Mouse (Mus musculus): Measurements from ENCODE around the gene Tcf21. TPM values are rescaled to one million over a fixed set of nuclear protein-coding genes. Genes with fewer than 3 reads are reported as not detected.

The Tcf21 gene
- polyA plus RNA-seq, 1 experiment from 2014 or later: 211 TPM

- Histone ChIP-seq H3K4me1 (peaks cover 8% of the 10 kb centered on the region), H3K9ac (no peak overlapping the region), H3K27ac (peak overlapping the region; percentile 85), H3K9me3 (no peaks in the 10 kb centered on the region), H3K4me3 (replicated peaks) (peak overlapping the region; percentile 42), H3K27me3 (replicated peaks) (0 out of 2 replicates have a peak, but pooled peaks cover 7% of the 10 kb centered on the region), H3K36me3 (no peaks in the 10 kb centered on the region), H3K4me2 (peak overlapping the region; percentile 55)
- no peak for ATAC-seq (ENCODE audit: insufficient read depth, low FRiP score, low read depth)
- WGBS: 6% methylated on average over 2 of the region's 2 CpGs
These were observed 5.2 kb downstream of the Tcf21 start for GRCm38 (mm10) chr10:22814771-22815170.

DNA sequence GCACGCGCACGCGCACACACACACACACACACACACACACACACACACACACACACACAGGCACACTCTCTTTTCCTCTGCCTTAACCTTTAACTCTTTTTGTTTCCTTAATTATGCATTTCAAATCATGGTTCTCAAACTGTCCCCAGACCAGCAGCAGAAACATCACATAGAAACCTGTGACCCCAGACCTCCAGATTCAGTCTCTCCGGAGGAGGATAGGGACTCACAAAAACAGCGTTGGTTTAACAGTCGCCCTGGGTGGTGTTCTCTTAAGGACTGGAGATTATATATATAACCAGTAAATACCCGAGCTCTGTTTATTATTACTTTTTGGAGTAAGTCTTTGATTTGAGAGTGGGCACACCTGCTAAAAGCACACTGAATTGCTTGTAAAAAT, 5.7 kb downstream of the Tcf21 start:
- peak overlapping the region; percentile 85; the same call in 1 of the 2 replicates for H3K27ac ChIP-seq
- peak overlapping the region; percentile 55; the same call in 1 of the 2 replicates for H3K4me2 ChIP-seq
- no peaks in the 10 kb centered on the region for H3K9me3 ChIP-seq
- H3K4me3 ChIP-seq (replicated peaks): 0 out of 2 replicates have a peak overlapping the region, but pooled peaks have one; percentile 42
- peaks cover 8% of the 10 kb centered on the region for H3K4me1 ChIP-seq
- H3K36me3 ChIP-seq: no peaks in the 10 kb centered on the region
- H3K9ac ChIP-seq: no peak overlapping the region
- ATAC-seq (ENCODE audit: insufficient read depth, low FRiP score, low read depth): no peak
- H3K27me3 ChIP-seq (replicated peaks): 0 out of 2 replicates have a peak, but pooled peaks cover 4% of the 10 kb centered on the region
- WGBS: 3% methylated on average over 4 of the region's 8 CpGs

GRCm38 (mm10) chr10:22813317-22813960, 6.5 kb downstream of the Tcf21 start:
- H3K27me3 ChIP-seq (replicated peaks): 0 out of 2 replicates have a peak, but pooled peaks cover 4% of the 10 kb centered on the region
- peak overlapping the region; percentile 85; the same call in 1 of the 2 replicates for H3K27ac ChIP-seq
- H3K9me3 ChIP-seq: no peaks in the 10 kb centered on the region
- ATAC-seq (ENCODE audit: insufficient read depth, low FRiP score, low read depth): peak; percentile 33; the same call in 1 of the 2 replicates
- H3K9ac ChIP-seq: no peak overlapping the region
- peak overlapping the region; percentile 55 for H3K4me2 ChIP-seq
- WGBS: under 1% methylated on average over 17 of the region's 18 CpGs
- H3K4me1 ChIP-seq: peaks cover 8% of the 10 kb centered on the region
- no peaks in the 10 kb centered on the region for H3K36me3 ChIP-seq
- H3K4me3 ChIP-seq (replicated peaks): peak overlapping the region; percentile 23; the same call in 1 of the 2 replicates

- H3K9me3 ChIP-seq: no peaks in the 10 kb centered on the region
- 0 out of 2 replicates have a peak, but pooled peaks cover 4% of the 10 kb centered on the region for H3K27me3 ChIP-seq (replicated peaks)
- no peak for ATAC-seq (ENCODE audit: insufficient read depth, low FRiP score, low read depth)
- H3K4me3 ChIP-seq (replicated peaks): no peak overlapping the region
- 0 out of 2 replicates have a peak overlapping the region, but pooled peaks have one; percentile 28 for H3K4me2 ChIP-seq
- peaks cover 8% of the 10 kb centered on the region for H3K4me1 ChIP-seq
- 37% methylated on average over 12 of the region's 12 CpGs for WGBS
- H3K9ac ChIP-seq: no peak overlapping the region
- no peak overlapping the region for H3K27ac ChIP-seq
- H3K36me3 ChIP-seq: no peaks in the 10 kb centered on the region
These were observed 8.1 kb downstream of the Tcf21 start for GRCm38 (mm10) chr10:22811921-22812320.

GRCm38 (mm10) chr10:22782684-22783083, 37.3 kb downstream of the Tcf21 start:
- Histone ChIP-seq H3K4me1 (peaks cover 5% of the 10 kb centered on the region; the same call in 1 of the 2 replicates), H3K4me3 (replicated peaks) (no peak overlapping the region), H3K9ac (no peak overlapping the region), H3K9me3 (no peaks in the 10 kb centered on the region), H3K27ac (no peak overlapping the region), H3K27me3 (replicated peaks) (no peaks in the 10 kb centered on the region), H3K4me2 (no peak overlapping the region), H3K36me3 (no peaks in the 10 kb centered on the region)
- no peak for ATAC-seq (ENCODE audit: insufficient read depth, low FRiP score, low read depth)
- WGBS: 58% methylated on average over 3 of the region's 3 CpGs

DNA sequence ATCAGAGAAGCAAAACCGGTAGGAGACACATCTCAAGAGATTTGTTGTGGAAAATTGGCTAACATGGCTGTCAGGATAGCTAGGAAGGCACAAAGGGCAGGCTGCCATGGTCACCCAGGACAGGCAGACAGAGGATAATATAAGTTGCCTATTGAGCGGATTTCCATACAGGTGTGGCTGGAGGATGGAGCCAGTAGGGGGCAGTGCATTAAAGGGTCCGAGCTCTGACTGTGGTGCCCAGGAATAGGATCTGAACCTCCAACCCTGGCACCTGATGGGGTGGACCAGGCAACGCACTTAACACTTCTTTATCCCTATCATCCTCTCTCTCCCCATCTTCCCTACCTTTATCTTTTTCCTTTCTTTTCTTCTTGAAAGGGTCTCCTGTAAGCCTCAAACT, 38.5 kb downstream of the Tcf21 start:
- Histone ChIP-seq H3K27me3 (replicated peaks) (no peaks in the 10 kb centered on the region), H3K4me1 (peaks cover 5% of the 10 kb centered on the region; the same call in 1 of the 2 replicates), H3K9me3 (no peaks in the 10 kb centered on the region), H3K4me3 (replicated peaks) (no peak overlapping the region), H3K9ac (no peak overlapping the region), H3K4me2 (no peak overlapping the region), H3K36me3 (no peaks in the 10 kb centered on the region), H3K27ac (no peak overlapping the region)
- ATAC-seq (ENCODE audit: insufficient read depth, low FRiP score, low read depth): no peak
- 48% methylated on average over 4 of the region's 4 CpGs for WGBS

- ATAC-seq (ENCODE audit: insufficient read depth, low FRiP score, low read depth): no peak
These were observed 42.0 kb downstream of the Tcf21 start for GRCm38 (mm10) chr10:22777939-22778338.

GRCm38 (mm10) chr10:22776007-22776698, 43.8 kb downstream of the Tcf21 start:
- H3K27me3 ChIP-seq (replicated peaks): no peaks in the 10 kb centered on the region
- H3K4me1 ChIP-seq: peaks cover 8% of the 10 kb centered on the region; the same call in 1 of the 2 replicates
- H3K27ac ChIP-seq: no peak overlapping the region
- no peaks in the 10 kb centered on the region for H3K9me3 ChIP-seq
- H3K4me3 ChIP-seq (replicated peaks): no peak overlapping the region
- no peaks in the 10 kb centered on the region for H3K36me3 ChIP-seq
- H3K9ac ChIP-seq: no peak overlapping the region
- 15% methylated on average over 7 of the region's 7 CpGs for WGBS
- no peak for ATAC-seq (ENCODE audit: insufficient read depth, low FRiP score, low read depth)
- no peak overlapping the region for H3K4me2 ChIP-seq

More at GRCm38 (mm10) chr10:22777939-22778338, 42.0 kb downstream of the Tcf21 start:
- H3K4me2 ChIP-seq: no peak overlapping the region
- no peaks in the 10 kb centered on the region for H3K9me3 ChIP-seq
- no peak overlapping the region for H3K9ac ChIP-seq
- WGBS: 13% methylated on average over 5 of the region's 5 CpGs
- no peaks in the 10 kb centered on the region for H3K27me3 ChIP-seq (replicated peaks)
- H3K36me3 ChIP-seq: no peaks in the 10 kb centered on the region
- H3K4me3 ChIP-seq (replicated peaks): no peak overlapping the region
- H3K4me1 ChIP-seq: peaks cover 8% of the 10 kb centered on the region; the same call in 1 of the 2 replicates
- H3K27ac ChIP-seq: no peak overlapping the region

DNA sequence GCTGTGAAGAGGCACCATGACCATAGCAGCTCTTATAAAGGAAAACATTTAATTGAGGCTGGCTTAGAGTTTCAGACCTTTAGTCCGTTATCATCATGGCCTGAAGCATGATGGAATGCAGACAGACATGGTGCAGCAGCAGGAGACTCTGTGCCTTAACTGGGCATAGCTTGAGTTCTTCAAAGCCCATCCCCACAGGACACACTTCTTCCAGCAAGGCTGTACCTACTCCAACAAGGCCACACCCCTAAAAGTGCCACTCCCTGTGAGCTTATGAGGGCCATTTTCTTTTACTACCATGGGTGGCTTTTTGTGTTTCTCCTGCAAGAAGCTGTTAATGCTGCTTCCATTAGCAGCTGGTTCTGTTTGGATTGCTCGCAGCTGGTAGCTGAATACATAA, 44.5 kb downstream of the Tcf21 start:
- Histone ChIP-seq H3K4me2 (no peak overlapping the region), H3K36me3 (no peaks in the 10 kb centered on the region), H3K4me3 (replicated peaks) (no peak overlapping the region), H3K9ac (no peak overlapping the region), H3K27ac (no peak overlapping the region), H3K27me3 (replicated peaks) (no peaks in the 10 kb centered on the region), H3K9me3 (no peaks in the 10 kb centered on the region), H3K4me1 (peaks cover 8% of the 10 kb centered on the region; the same call in 1 of the 2 replicates)
- no peak for ATAC-seq (ENCODE audit: insufficient read depth, low FRiP score, low read depth)
- 75% methylated on average over 2 of the region's 2 CpGs for WGBS

DNA sequence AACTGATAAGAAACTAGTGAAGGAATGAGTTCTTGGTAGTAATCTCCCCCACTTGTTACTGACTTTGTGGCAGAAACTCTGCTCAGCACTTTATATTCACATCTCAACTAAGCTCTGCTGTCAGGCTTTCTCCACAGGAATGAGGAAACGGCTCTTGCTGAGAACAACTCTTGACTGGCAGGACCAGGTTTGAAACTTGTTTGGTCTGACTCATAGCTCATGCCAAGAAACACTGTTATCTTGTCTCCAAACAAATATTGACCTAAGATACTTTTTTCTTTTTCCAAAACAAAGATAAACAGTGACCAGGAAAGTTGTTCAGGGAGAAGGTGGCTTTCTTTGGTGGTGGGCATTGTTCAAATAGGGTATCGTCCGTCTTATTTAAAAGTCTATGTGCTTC, 45.3 kb downstream of the Tcf21 start:
- 69% methylated on average over 3 of the region's 3 CpGs for WGBS
- ATAC-seq (ENCODE audit: insufficient read depth, low FRiP score, low read depth): peak; percentile 87
- Histone ChIP-seq H3K27me3 (replicated peaks) (no peaks in the 10 kb centered on the region), H3K36me3 (no peaks in the 10 kb centered on the region), H3K4me2 (no peak overlapping the region), H3K27ac (no peak overlapping the region; the same call in 1 of the 2 replicates), H3K9ac (no peak overlapping the region), H3K4me1 (peaks cover 8% of the 10 kb centered on the region; the same call in 1 of the 2 replicates), H3K9me3 (no peaks in the 10 kb centered on the region), H3K4me3 (replicated peaks) (no peak overlapping the region)
